Mouse (Mus musculus): Measurements from ENCODE around the gene Gm13057.
"Not testable (repeated sequence)": the region's sequence is repeated elsewhere in the genome, so short reads cannot be mapped to it uniquely, and the experiment has no call there.

The Gm13057 gene

GRCm38 (mm10) chr4:143551400-143551799, at the start of gene Gm13057, which contains the start of gene BC080695:
Gene Gm13057, plus strand, starts transcription at chr4:143551709.
Gene BC080695, plus strand, starts transcription at chr4:143551700.
- DNase-seq (ENCODE audit: low spot score in 2 of 2): not testable (repeated sequence)

DNA sequence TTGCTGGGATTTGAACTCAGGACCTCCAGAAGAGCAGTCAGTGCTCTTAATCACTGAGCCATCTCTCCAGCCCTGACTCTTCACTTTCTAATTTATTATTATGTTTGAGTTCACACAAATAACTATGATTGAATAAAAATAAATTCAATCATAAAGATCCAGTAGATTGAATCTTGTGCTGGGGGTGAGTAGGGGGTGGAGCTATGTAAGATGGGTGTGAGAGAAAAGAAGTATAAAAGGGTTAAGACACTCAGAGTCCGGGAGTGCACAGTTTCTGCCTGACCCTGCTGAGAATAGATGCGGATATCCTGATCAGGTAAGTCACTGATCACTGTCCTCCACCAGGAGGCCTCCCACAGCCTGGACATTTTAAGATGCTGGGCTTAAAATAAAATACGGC, 40.5 kb upstream of the Gm13057 start, which contains the start of gene Gm13043:
TSS of gene Gm13043 (plus strand) at position 301 of the 400 bp plus-strand sequence.
- no peak for DNase-seq (ENCODE audit: low spot score in 2 of 2)

DNA sequence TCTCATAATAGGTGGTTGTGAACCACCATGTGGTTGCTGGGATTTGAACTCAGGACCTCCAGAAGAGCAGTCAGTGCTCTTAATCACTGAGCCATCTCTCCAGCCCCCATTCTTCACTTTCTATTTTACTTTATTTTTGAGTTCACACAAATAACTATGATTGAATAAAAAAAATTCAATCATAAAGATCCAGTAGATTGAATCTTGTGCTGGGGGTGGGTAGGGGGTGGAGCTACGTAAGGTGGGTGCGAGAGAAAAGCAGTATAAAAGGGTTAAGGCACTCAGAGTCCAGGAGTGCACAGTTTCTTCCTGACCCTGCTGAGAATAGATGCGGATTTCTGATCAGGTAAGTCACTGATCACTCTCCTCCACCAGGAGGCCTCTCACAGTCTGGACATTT, 15.9 kb upstream of the Gm13057 start, which contains the start of gene Gm13040:
TSS of gene Gm13040 (plus strand) at position 301 of the 400 bp plus-strand sequence.
- not testable (repeated sequence) for DNase-seq (ENCODE audit: low spot score in 2 of 2)
